Mouse (Mus musculus) ES-E14 (cell line): ENCODE results near the gene Olfr611. TPM values are rescaled to one million over a fixed set of nuclear protein-coding genes. Genes with fewer than 3 reads are reported as not detected.
"Not testable (repeated sequence)": the region's sequence is repeated elsewhere in the genome, so short reads cannot be mapped to it uniquely, and the experiment has no call there.

Experiments used
- DNase-seq: peaks from one replicate; pipeline ENCODE4 v3.0.0-alpha.2; 2013; ENCODE audit warnings: low read depth, low spot score
- H3K27ac ChIP-seq: 2 replicates; pipeline ENCODE4 v1.5.1; 2012; ENCODE audit warnings: low read depth, mild to moderate bottlenecking, low read length, moderate library complexity, mixed read lengths; ENCODE audit not compliant: poor library complexity, insufficient read depth, severe bottlenecking
- H3K36me3 ChIP-seq: 2 replicates; pipeline ENCODE4 v1.6.1; 2012; ENCODE audit warnings: mild to moderate bottlenecking, low read length, moderate library complexity, mixed read lengths; ENCODE audit not compliant: control insufficient read depth, poor library complexity, insufficient read depth, severe bottlenecking
- H3K4me1 ChIP-seq, 2 experiments: fragments of 150-350 bp in 1 of 2; sonication (generic) in 1 of 2; 2 replicates each; pipeline ENCODE4 v1.6.1; 2012; ENCODE audit warnings: low read length in 2 of 2, mild to moderate bottlenecking in 1 of 2, mixed read lengths in 1 of 2; ENCODE audit not compliant: control insufficient read depth in 2 of 2, insufficient read depth in 2 of 2, poor library complexity in 1 of 2
- H3K4me3 ChIP-seq, 2 experiments: fragments of 150-350 bp in 1 of 2; sonication (generic) in 1 of 2; 2 replicates each; pipeline ENCODE4 v1.5.1; 2012; ENCODE audit warnings: low read length in 2 of 2, low read depth in 1 of 2, mild to moderate bottlenecking in 1 of 2, mixed read lengths in 1 of 2; ENCODE audit not compliant: insufficient read depth in 1 of 2, poor library complexity in 1 of 2, severe bottlenecking in 1 of 2
- H3K9ac ChIP-seq: 2 replicates; pipeline ENCODE4 v1.6.1; 2012; ENCODE audit warnings: low read depth, mild to moderate bottlenecking, low read length, mixed read lengths; ENCODE audit not compliant: poor library complexity, insufficient read depth, severe bottlenecking
- H3K9me3 ChIP-seq: fragments of 150-350 bp; sonication (generic); 2 replicates; pipeline ENCODE4 v1.6.1; 2012; ENCODE audit warnings: low read depth, mild to moderate bottlenecking, low read length; ENCODE audit not compliant: control insufficient read depth, insufficient read depth
- CHD2 ChIP-seq: IDR thresholded peaks from 2 replicates; pipeline ENCODE4 v1.6.1; 2014; ENCODE audit warnings: mild to moderate bottlenecking, low read depth, low read length, inconsistent platforms
- HCFC1 ChIP-seq: IDR thresholded peaks from 2 replicates; pipeline ENCODE4 v1.6.1; 2012; ENCODE audit warnings: low read length, inconsistent platforms, borderline replicate concordance; ENCODE audit not compliant: insufficient read depth
- MAFK ChIP-seq: IDR thresholded peaks from 2 replicates; pipeline ENCODE4 v1.6.1; 2014; ENCODE audit warnings: mild to moderate bottlenecking, low read depth, low read length, inconsistent platforms; ENCODE audit not compliant: insufficient read depth
- ZC3H11A ChIP-seq: IDR thresholded peaks from 2 replicates; pipeline ENCODE4 v1.6.1; 2012; ENCODE audit warnings: low read depth, mild to moderate bottlenecking, inconsistent platforms, low read length, borderline replicate concordance
- ZNF384 ChIP-seq: IDR thresholded peaks from 2 replicates; pipeline ENCODE4 v1.6.1; 2012; ENCODE audit warnings: low read depth, low read length, inconsistent platforms
- in situ Hi-C, 2 experiments: fragments of 600-800 bp; cut with MboI; formaldehyde crosslinking; loops; one replicate each; pipeline ENCODE4 v1.15.1; 2025; ENCODE audit warnings: low sequenced_read_pairs in 2 of 2, inconsistent platforms in 1 of 2; ENCODE audit not compliant: unreplicated experiment in 2 of 2
- total RNA-seq: library from RNA; depleted of rRNA; stranded (reverse); fragments of 300-350 nt; gene quantifications from 2 replicates; pipeline ENCODE4 v1.2.3, GENCODE M21; 2012; rRNA removed

The Olfr611 gene
- total RNA-seq: not detected in 2 replicates

DNA sequence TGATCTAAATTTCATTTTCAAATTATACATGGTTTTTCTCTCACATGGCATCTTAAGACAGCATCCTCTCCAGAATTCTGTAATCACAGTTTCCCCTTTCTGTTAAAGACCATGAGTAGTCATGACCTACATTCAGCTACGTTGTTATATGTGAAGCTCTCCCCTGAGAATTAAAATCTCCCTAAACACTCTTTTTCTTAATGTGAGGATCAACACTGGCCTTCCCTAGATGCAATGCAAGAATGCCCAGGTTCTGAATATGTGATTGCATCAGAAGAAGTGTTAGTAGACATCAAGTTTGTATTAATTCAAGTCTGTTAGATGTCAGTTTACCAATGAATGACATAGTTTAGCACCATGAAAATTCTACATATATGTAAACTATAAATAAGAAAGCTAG, at the start of gene Olfr611:
Olfr611 (minus strand) TSS at position 101 of the 400 bp plus-strand sequence.
- H3K9me3 ChIP-seq, H3K27ac ChIP-seq, H3K4me1 ChIP-seq, H3K9ac ChIP-seq, H3K36me3 ChIP-seq, DNase-seq, in situ Hi-C loops, H3K4me3 ChIP-seq: not testable (repeated sequence)

DNA sequence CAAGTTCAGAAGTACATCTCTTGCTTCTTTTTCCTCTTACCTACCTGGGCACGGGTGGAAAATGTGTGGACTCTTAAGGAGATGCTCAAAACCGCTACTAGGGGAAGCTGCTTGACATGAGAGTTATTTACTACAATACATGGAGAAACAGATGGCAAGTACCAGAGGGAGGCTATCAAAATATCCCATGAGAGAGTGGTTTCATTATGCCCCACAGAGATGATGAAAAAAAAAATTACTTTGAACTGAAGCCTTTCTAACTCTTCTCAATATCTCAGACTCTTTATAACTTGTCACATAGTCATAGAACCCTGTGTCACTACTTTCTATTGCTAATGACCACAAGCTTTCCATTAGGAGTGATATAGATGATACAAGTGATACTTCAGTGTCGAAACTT, 48.4 kb upstream of the Olfr611 start, which contains the start of gene Olfr616:
Olfr616 (minus strand) TSS at position 101 of the 400 bp plus-strand sequence.
- TF ChIP-seq ZNF384 (no peak), MAFK (no peak), CHD2 (no peak), ZC3H11A (no peak), HCFC1 (no peak)
- Histone ChIP-seq H3K36me3 (no peaks in the 10 kb centered on the region), H3K4me3 (no peak within 1 kb of the TSS), H3K27ac (no peak within 1 kb of the TSS), H3K4me1 (no peaks in the 10 kb centered on the region), H3K9me3 (no peaks in the 10 kb centered on the region), H3K9ac (no peak within 1 kb of the TSS)
- in situ Hi-C loops: no loop called here
- DNase-seq: no peak

DNA sequence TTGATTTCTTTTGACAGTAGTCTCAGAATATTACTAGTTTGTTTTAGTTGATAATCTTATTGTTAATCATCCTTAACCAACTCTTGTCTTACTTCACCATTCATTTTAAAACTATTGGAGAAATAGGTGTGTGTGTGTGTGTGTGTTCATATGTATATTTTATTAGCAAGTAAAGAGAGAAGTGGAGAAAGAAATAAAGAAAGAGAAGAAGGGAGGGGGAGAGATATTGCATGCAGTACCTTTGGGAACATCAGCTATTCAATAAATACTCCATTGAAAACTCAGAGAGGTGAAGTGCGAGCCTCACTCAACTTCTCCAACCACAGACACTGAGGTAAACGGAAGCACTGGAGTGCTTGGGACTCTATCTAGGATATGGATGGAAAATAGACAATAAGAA, 35.1 kb upstream of the Olfr611 start, which contains the start of gene Olfr615:
Olfr615 (plus strand) TSS at position 301 of the 400 bp plus-strand sequence.
- DNase-seq: no peak
- no peaks in the 10 kb centered on the region for H3K36me3 ChIP-seq
- H3K9me3 ChIP-seq: no peaks in the 10 kb centered on the region
- H3K4me3 ChIP-seq: no peak within 1 kb of the TSS
- no peak within 1 kb of the TSS for H3K27ac ChIP-seq
- no peaks in the 10 kb centered on the region for H3K4me1 ChIP-seq
- in situ Hi-C loops: no loop called here
- no peak for TF ChIP-seq HCFC1
- TF ChIP-seq ZNF384: no peak
- no peak within 1 kb of the TSS for H3K9ac ChIP-seq

DNA sequence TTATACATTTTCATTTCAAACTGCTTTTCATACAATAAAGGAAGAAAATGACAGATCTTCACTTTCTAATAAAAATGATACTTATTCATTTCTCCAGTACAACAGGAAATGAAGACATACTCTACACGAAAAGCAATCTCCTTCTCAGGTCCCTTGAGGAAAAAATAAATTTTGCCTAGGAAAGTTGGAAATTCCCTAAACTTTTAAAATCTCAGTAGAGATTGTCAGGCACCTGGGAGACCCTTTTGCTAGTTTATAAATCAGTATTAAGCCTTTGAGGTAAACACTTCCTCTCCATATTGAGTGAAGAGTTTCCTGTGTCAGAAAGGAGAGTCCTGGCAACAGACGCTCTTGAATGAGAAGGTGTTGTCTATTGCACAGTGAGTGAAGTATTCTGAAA, 27.1 kb upstream of the Olfr611 start, which contains the start of gene Olfr613:
Olfr613 (plus strand) TSS at position 301 of the 400 bp plus-strand sequence.
- Histone ChIP-seq H3K27ac (no peak within 1 kb of the TSS), H3K4me1 (no peaks in the 10 kb centered on the region), H3K9ac (no peak within 1 kb of the TSS), H3K36me3 (no peaks in the 10 kb centered on the region), H3K4me3 (no peak within 1 kb of the TSS), H3K9me3 (no peaks in the 10 kb centered on the region)
- in situ Hi-C loops: no loop called here
- DNase-seq: no peak
- no peak for TF ChIP-seq HCFC1
- TF ChIP-seq ZC3H11A: no peak
- TF ChIP-seq MAFK: no peak
- TF ChIP-seq ZNF384: no peak
- TF ChIP-seq CHD2: no peak

DNA sequence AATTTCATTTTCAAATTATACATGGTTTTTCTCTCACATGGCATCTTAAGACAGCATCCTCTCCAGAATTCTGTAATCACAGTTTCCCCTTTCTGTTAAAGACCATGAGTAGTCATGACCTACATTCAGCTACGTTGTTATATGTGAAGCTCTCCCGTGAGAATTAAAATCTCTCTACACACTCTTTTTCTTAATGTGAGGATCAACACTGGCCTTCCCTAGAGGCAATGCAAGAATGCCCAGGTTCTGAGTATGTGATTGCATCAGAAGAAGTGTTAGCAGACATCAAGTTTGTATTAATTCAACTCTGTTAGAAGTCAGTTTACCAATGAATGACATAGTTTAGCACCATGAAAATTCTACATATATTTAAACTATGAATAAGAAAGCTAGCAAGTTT, 22.0 kb upstream of the Olfr611 start, which contains the start of gene Olfr612:
Olfr612 (minus strand) TSS at position 101 of the 400 bp plus-strand sequence.
- in situ Hi-C loops, H3K9ac ChIP-seq, DNase-seq, H3K4me1 ChIP-seq, H3K9me3 ChIP-seq, H3K4me3 ChIP-seq, H3K36me3 ChIP-seq, H3K27ac ChIP-seq: not testable (repeated sequence)
